Mouse (Mus musculus) myocyte (in vitro differentiated cells): ENCODE results near the gene Ero1lb.

Experiments
- CEBPB ChIP-seq: IDR thresholded peaks from 2 replicates; pipeline ENCODE4 v1.6.1; 2011; ENCODE audit warnings: mild to moderate bottlenecking, moderate library complexity; ENCODE audit not compliant: poor library complexity, insufficient read depth, severe bottlenecking
- E2F4 ChIP-seq: IDR thresholded peaks from one replicate; pipeline ENCODE4 v1.6.1; 2011; ENCODE audit warnings: mild to moderate bottlenecking, control low read depth, moderate library complexity; ENCODE audit not compliant: insufficient read depth
- MAX ChIP-seq: IDR thresholded peaks from one replicate; pipeline ENCODE4 v1.6.1; 2011; ENCODE audit warnings: low read depth, mild to moderate bottlenecking, control low read depth
- POLR2A ChIP-seq: IDR thresholded peaks from one replicate; pipeline ENCODE4 v1.6.1; 2011; ENCODE audit warnings: low read depth, mild to moderate bottlenecking, control low read depth, moderate library complexity; ENCODE audit not compliant: insufficient read length
- POLR2AphosphoS2 ChIP-seq: IDR thresholded peaks from one replicate; pipeline ENCODE4 v1.6.1; 2011; ENCODE audit warnings: low read depth, control low read depth; ENCODE audit not compliant: insufficient read length
- REST ChIP-seq: IDR thresholded peaks from one replicate; pipeline ENCODE4 v1.6.1; 2011; ENCODE audit warnings: mild to moderate bottlenecking, control low read depth, moderate library complexity; ENCODE audit not compliant: insufficient read depth, insufficient read length
- TCF12 ChIP-seq: IDR thresholded peaks from one replicate; pipeline ENCODE4 v1.6.1; 2011; ENCODE audit warnings: mild to moderate bottlenecking, control low read depth; ENCODE audit not compliant: poor library complexity, insufficient read depth, severe bottlenecking
- USF1 ChIP-seq: IDR thresholded peaks from one replicate; pipeline ENCODE4 v1.6.1; 2011; ENCODE audit warnings: low read depth, mild to moderate bottlenecking, control low read depth, moderate library complexity

- TF ChIP-seq POLR2A, result no peak
- TF ChIP-seq TCF12, result no peak
- no peak for TF ChIP-seq USF1
- TF ChIP-seq E2F4, result no peak
- no peak for TF ChIP-seq POLR2AphosphoS2
- no peak for TF ChIP-seq MAX
- no peak for TF ChIP-seq REST
- TF ChIP-seq CEBPB, result no peak
These were observed 23.3 kb downstream of the Ero1lb start for GRCm38 (mm10) chr13:12589003-12589402.
